Mouse (Mus musculus) lung, adult 2 months (tissue): ENCODE measurements around the gene Ociad1.

ENCODE experiments used
- CTCF ChIP-seq: fragments of 200-500 bp; IDR thresholded peaks from 2 replicates; pipeline ENCODE4 v1.5.1; 2011; ENCODE audit warnings: mild to moderate bottlenecking, low read length, control low read depth; ENCODE audit not compliant: insufficient read depth
- POLR2A ChIP-seq: fragments of 200-500 bp; IDR thresholded peaks from 2 replicates; pipeline ENCODE4 v1.6.1; 2011; ENCODE audit warnings: low read depth, mild to moderate bottlenecking, control low read depth, low read length, borderline replicate concordance; ENCODE audit errors: extremely low read depth

DNA sequence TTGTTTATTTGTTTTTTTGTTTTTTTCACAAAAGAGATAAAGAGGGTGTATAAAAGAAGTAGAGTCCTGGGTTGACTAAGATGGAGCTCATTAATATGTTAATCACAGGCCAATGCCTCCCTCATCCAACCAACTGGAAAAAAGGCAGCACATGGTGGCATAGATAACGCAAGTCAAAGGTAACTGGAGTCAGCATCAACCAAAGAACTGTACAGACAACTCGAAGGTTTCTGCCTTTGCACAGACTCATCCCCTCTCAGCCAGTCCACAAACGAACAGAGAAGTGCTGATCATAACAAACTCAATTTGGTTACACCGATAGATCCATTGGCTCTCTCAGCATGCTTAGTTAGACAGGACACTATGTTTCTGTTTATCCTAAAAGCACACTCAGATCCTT, 19.4 kb upstream of the Ociad1 start:
- TF ChIP-seq CTCF (no peak), POLR2A (no peak)
